Mouse (Mus musculus) effector memory CD4-positive, alpha-beta T cell, adult 7 months (primary cell): ENCODE measurements around the gene Vti1a. TPM values are rescaled to one million over a fixed set of nuclear protein-coding genes. Genes with fewer than 3 reads are reported as not detected.

Source experiments
- polyA plus RNA-seq: library from polyadenylated mRNA; unstranded; fragments of 100-300 nt; shearing (Covaris generic); gene quantifications from one replicate; pipeline ENCODE4 v1.2.1, GENCODE M21; 2017

Vti1a gene
- polyA plus RNA-seq, result 50.5 TPM

DNA sequence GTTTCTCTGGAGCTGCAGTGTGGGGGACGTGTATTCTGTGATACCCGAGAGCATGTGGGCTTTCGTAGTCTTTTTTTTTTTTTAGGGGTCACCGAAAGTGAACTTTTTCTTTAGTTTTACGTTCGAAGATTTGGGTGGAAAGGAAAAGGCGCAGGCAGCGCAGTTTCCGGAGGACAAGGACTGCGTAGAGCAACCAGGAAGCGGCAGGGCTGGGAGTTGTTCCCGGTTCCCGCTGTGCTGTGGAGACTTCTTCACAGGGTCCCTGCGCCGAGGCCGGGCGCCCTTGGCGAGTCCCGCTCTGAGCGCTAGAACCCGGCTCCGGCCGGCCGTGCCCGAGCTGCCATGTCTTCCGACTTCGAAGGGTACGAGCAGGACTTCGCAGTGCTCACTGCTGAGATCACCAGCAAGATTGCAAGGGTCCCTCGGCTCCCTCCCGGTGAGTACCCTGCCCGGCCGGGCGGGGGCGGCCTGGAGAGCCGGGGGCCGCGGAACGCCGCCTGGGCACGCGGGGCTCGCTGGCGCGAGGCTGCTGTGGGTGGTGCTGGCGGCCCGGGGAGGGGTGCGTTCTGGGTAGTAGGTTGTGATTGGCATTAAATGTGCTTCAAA lies at the start of gene Vti1a:
Gene Vti1a (plus strand): TSS at position 187 of the 606 bp plus-strand sequence.

DNA sequence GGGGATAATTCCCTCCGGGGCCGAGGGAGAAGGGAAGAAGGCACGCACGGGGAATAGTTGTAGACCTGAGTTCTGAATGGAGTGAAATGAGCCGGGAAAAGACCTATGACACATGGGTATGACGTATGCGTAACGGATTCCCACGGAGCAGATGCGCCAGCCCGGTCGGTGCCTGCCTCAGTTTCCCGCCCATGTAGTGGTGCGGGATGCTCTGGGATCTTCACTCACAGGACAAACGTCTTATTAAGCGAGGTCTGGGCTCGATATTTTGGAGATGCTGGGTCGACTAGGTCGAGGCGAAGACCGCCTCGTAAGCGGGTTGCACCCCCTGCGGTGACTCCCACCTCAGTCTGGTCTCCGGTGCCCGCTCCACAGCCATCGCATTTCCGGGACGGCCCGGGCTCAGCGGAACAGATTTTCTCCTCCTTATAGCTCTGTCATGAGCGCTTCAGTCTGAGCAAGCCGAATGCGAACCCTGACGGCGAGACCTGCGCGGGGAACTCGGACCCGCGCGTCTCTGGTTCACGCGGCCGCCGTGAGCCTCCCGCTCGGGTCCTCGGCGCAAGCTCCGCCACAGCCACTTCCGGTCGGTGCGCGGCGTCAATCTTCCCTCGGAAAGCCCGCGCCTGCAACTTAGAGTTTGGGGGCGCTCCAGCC lies 515 bp upstream of the Vti1a start, which contains the start of gene Zdhhc6:
Gene Zdhhc6 (minus strand): TSS at position 581 of the 657 bp plus-strand sequence.

Other genes starting within 250 kb of the Vti1a start
- 5.2 TPM for gene Gpam, start 189.1 kb upstream of the Vti1a start, polyA plus RNA-seq
- gene Tectb, start 135.6 kb upstream of the Vti1a start, polyA plus RNA-seq, result 1.7 TPM
- gene Gucy2g, start 75.1 kb upstream of the Vti1a start, polyA plus RNA-seq, result not detected
- 97.1 TPM for gene Acsl5, start 64.4 kb upstream of the Vti1a start, polyA plus RNA-seq
- 39.0 TPM for gene Zdhhc6, start 263 bp upstream of the Vti1a start, polyA plus RNA-seq